Mouse (Mus musculus) heart, postnatal 0 days (tissue): ENCODE measurements around the gene Ppp4r4. TPM values are rescaled to one million over a fixed set of nuclear protein-coding genes. Genes with fewer than 3 reads are reported as not detected.

Experiments used
- ATAC-seq: fragments of 200-750 bp; cut with Nextera tagmentation; 2 replicates; pipeline ENCODE4 v1.8.0; 2017; ENCODE audit warnings: low read depth, moderate number of reproducible peaks, moderate library complexity; ENCODE audit not compliant: insufficient read depth
- DNase-seq: peaks from one replicate; pipeline ENCODE4 v3.0.0-alpha.2; 2016; ENCODE audit warnings: low spot score
- H3K27ac ChIP-seq: fragments of 300-500 bp; sonication (generic); 2 replicates; pipeline ENCODE4 v1.5.1; 2014; ENCODE audit warnings: low read depth, mild to moderate bottlenecking
- H3K27me3 ChIP-seq: fragments of 300-500 bp; sonication (generic); 2 replicates; pipeline ENCODE4 v1.6.1; 2014; ENCODE audit warnings: low read length, mixed read lengths; ENCODE audit not compliant: control insufficient read depth, insufficient read depth
- H3K36me3 ChIP-seq: fragments of 300-500 bp; sonication (generic); replicated peaks from 2 replicates; pipeline ENCODE4 v1.6.1; 2014; ENCODE audit warnings: low read length, mixed read lengths; ENCODE audit not compliant: control insufficient read depth, insufficient read depth
- H3K4me1 ChIP-seq: fragments of 300-500 bp; sonication (generic); 2 replicates; pipeline ENCODE4 v1.6.1; 2014; ENCODE audit warnings: antibody characterized with exemption; ENCODE audit not compliant: control insufficient read depth, insufficient read depth
- H3K4me2 ChIP-seq: fragments of 300-500 bp; sonication (generic); 2 replicates; pipeline ENCODE4 v1.6.1; 2014; ENCODE audit warnings: low read depth, mild to moderate bottlenecking, low read length, moderate library complexity
- H3K4me3 ChIP-seq: fragments of 300-500 bp; sonication (generic); 2 replicates; pipeline ENCODE4 v1.5.1; 2014; ENCODE audit warnings: low read depth, low read length
- H3K9ac ChIP-seq: fragments of 300-500 bp; sonication (generic); replicated peaks from 2 replicates; pipeline ENCODE4 v1.6.1; 2014; ENCODE audit warnings: low read depth, low read length, mixed read lengths
- H3K9me3 ChIP-seq: fragments of 300-500 bp; sonication (generic); replicated peaks from 2 replicates; pipeline ENCODE4 v1.6.1; 2016; ENCODE audit warnings: low read length; ENCODE audit not compliant: control insufficient read depth
- CTCF ChIP-seq: IDR thresholded peaks from 2 replicates; pipeline ENCODE4 v1.5.1; 2016; ENCODE audit warnings: antibody characterized with exemption, control low read depth, low read depth
- EP300 ChIP-seq: IDR thresholded peaks from 2 replicates; pipeline ENCODE4 v1.6.1; 2016; ENCODE audit warnings: antibody characterized with exemption, low read depth
- WGBS: fragments of 180-500 bp; shearing (Covaris S2); extraction: QIAGEN DNeasy Blood & Tissue Kit; methylation state at CpG from one replicate; pipeline ENCODE4 v1.1.7; 2014; 5-methylcytosine and 5-hydroxymethylcytosine counted together
- polyA plus RNA-seq: library from polyadenylated mRNA; unstranded; fragments of >200 nt; fragmentation: Nextera tagmentation; extraction: Ambion mirVana; gene quantifications from 2 replicates; pipeline ENCODE4 v1.2.1, GENCODE M21; 2015
- total RNA-seq: library from RNA; depleted of rRNA; stranded (reverse); fragments of >200 nt; gene quantifications from 2 replicates; pipeline ENCODE4 v1.2.3, GENCODE M21; 2014; ENCODE audit warnings: low replicate concordance

The Ppp4r4 gene
- total and polyA plus RNA-seq, 2 experiments from 2014 or later, result 0.12 to 1.1 TPM

DNA sequence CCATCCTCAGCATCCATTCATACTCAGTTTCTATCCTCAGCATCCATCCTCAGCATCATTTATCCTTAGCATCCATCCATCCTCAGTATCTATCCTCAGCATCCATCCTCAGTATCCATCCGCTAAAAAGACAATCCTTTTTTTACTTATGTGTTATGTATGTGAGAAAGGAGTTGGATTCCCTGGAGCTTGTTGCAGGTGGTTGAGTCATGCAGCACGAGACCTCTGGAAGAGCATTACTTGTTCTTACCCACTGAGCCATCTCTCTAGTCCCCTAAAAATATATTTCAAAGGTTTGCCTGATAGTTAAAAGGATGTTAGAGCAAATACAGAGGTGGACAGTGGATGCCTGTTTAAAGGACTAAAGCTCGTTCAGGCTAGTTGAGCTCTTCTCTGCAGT, 69.8 kb downstream of the Ppp4r4 start:
- H3K9me3 ChIP-seq, result no peaks in the 10 kb centered on the region
- no peak overlapping the region for H3K4me2 ChIP-seq
- no peak overlapping the region for H3K9ac ChIP-seq
- DNase-seq (no peak), ATAC-seq (no peak)
- no peak for TF ChIP-seq EP300
- TF ChIP-seq CTCF, result no peak
- WGBS, result 78% methylated on average over 3 of the region's 3 CpGs
- H3K4me3 ChIP-seq, result no peak overlapping the region
- H3K4me1 ChIP-seq, result no peaks in the 10 kb centered on the region
- H3K27me3 ChIP-seq, result no peaks in the 10 kb centered on the region
- H3K27ac ChIP-seq, result no peak overlapping the region
- H3K36me3 ChIP-seq, result no peaks in the 10 kb centered on the region

DNA sequence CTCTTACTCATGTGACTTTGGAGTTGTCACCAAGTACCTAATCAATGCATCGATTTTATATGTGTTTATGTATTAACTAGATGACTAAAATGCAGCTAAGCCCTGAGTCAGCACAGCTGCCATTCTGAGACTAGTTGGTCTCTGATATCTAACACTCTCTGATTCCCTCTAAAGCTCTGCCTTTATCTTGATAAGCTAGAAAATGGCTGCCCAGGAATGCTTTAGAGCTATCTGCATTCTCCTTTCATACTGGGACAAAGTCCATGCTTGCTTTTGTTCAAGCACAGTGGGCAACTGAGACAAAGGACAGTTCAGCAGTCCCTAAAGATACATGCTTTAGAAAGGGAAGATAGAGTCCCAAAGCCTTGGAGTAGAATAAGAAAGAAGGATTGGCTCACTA, 83.1 kb downstream of the Ppp4r4 start:
- no peak for TF ChIP-seq EP300
- no peak for TF ChIP-seq CTCF
- Histone ChIP-seq H3K9ac (no peak overlapping the region), H3K4me2 (no peak overlapping the region), H3K4me3 (no peak overlapping the region), H3K27ac (no peak overlapping the region), H3K9me3 (no peaks in the 10 kb centered on the region), H3K27me3 (no peaks in the 10 kb centered on the region), H3K4me1 (no peaks in the 10 kb centered on the region), H3K36me3 (no peaks in the 10 kb centered on the region)
- no peak for ATAC-seq
- WGBS, result 69% methylated on average over 1 of the region's 1 CpGs
- no peak for DNase-seq

DNA sequence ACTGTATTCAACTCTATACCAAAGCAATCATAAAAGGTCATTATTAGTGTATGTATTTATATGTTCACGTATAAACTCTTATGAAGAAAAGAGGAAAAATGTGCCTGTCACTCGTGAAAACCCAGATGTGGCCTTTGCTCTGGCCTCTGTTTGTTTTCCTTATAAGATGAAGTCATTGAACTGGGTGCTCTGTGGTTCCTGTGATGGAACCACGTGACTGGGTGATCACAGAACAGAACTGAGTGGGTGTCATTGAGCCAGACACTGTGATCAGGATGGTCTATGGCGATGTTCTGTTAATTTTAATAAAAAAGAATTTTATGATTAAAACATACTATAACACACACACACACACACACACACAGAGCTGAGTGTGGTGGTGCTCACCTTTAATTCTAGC, 83.7 kb downstream of the Ppp4r4 start:
- Histone ChIP-seq H3K36me3 (no peaks in the 10 kb centered on the region), H3K9me3 (no peaks in the 10 kb centered on the region), H3K27ac (no peak overlapping the region), H3K4me2 (no peak overlapping the region), H3K9ac (no peak overlapping the region), H3K4me1 (no peaks in the 10 kb centered on the region), H3K27me3 (no peaks in the 10 kb centered on the region), H3K4me3 (no peak overlapping the region)
- DNase-seq, result no peak
- TF ChIP-seq CTCF, result no peak
- no peak for TF ChIP-seq EP300
- no peak for ATAC-seq
- 76% methylated on average over 4 of the region's 4 CpGs for WGBS

DNA sequence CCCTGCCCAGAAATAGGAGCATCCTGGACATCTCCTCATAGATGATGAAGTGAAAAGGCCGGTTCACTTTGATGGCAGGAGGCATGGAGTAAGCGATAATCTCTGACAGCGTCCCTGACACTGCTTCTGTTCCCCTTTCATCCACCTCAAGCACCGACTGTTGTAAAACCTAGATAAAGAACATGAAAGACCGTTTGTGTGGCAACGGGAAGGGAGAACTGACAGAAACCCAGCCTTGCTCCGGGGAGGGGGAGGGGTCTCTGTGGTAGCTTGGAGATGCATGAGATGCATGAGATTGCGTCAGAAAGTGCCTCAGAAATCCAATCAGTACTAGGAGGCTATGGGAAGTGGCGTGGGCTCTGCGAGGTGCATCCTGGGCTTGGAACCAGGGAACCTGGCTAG, 84.8 kb downstream of the Ppp4r4 start:
- no peak for ATAC-seq
- Histone ChIP-seq H3K36me3 (no peaks in the 10 kb centered on the region), H3K27ac (no peak overlapping the region), H3K4me1 (no peaks in the 10 kb centered on the region), H3K27me3 (no peaks in the 10 kb centered on the region), H3K4me3 (no peak overlapping the region), H3K9me3 (no peaks in the 10 kb centered on the region), H3K9ac (no peak overlapping the region), H3K4me2 (no peak overlapping the region)
- DNase-seq, result no peak
- WGBS, result 41% methylated on average over 10 of the region's 10 CpGs
- TF ChIP-seq EP300, result no peak
- TF ChIP-seq CTCF, result no peak

DNA sequence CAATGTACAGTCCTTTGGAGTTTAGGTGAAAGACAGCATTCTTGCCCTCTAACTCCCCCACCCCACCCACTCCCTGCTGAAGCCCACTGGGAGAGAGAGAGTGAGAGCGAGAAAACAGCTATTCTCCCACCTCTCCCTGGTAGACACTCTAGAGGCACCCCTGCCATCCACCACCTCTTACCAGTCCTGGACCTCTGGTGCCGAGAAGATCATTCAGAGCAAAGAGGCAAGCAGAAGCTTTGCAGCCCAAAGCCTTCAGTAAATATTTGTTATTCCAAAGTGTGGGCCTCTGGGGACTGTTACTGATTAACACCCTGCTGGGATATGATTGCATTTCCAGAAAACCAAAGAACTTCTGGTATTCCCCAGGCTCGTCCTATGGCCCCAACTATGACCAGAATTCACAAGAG, 99.1 kb downstream of the Ppp4r4 start, which contains the start of gene Serpina10:
Serpina10 (minus strand) TSS at position 242 of the 410 bp plus-strand sequence.
- DNase-seq (no peak), ATAC-seq (no peak)
- Histone ChIP-seq H3K4me1 (no peaks in the 10 kb centered on the region), H3K27ac (no peak within 1 kb of the TSS), H3K4me2 (no peak within 1 kb of the TSS), H3K36me3 (no peaks in the 10 kb centered on the region), H3K4me3 (no peak within 1 kb of the TSS), H3K27me3 (no peaks in the 10 kb centered on the region), H3K9me3 (no peaks in the 10 kb centered on the region), H3K9ac (no peak within 1 kb of the TSS)
- WGBS, result 59% methylated on average over 3 of the region's 3 CpGs
- TF ChIP-seq CTCF (no peak), EP300 (no peak)

DNA sequence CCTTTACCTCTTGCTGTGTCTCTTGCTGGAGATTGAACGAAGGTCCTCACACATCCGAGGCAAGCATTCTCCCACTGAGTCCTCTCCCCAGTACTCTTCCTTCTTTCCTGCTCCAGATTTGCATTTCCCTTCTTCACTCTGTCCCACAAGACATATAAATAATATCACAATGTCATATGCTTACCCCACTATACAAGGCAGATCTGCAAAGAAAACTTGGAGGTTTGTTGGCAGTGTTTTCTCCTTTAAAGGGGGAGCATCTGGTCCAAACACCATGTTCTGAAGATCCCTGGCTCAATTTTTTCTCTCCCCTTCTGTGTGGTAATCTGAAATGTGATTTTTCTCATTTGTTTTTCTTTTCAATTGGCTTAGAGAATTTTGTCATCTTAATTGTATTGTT, 102.3 kb downstream of the Ppp4r4 start:
- DNase-seq (no peak), ATAC-seq (no peak)
- Histone ChIP-seq H3K9ac (no peak overlapping the region), H3K27ac (no peak overlapping the region), H3K4me2 (no peak overlapping the region), H3K27me3 (no peaks in the 10 kb centered on the region), H3K4me3 (no peak overlapping the region), H3K9me3 (no peaks in the 10 kb centered on the region), H3K4me1 (no peaks in the 10 kb centered on the region), H3K36me3 (no peaks in the 10 kb centered on the region)
- WGBS, result 69% methylated on average over 2 of the region's 2 CpGs
- TF ChIP-seq CTCF (no peak), EP300 (no peak)
